Mouse (Mus musculus): ENCODE measurements around the gene Wfdc15b.

GRCm38 (mm10) chr2:164206676-164207075, 14.8 kb downstream of the Wfdc15b start:
- no peak for TF ChIP-seq CTCF (IDR thresholded peaks at IDR 0.05; ENCODE audit: low read depth, low read length)
- no peak for TF ChIP-seq POLR2A (IDR thresholded peaks at IDR 0.05; ENCODE audit: borderline replicate concordance, low read depth, low read length)
